Mouse (Mus musculus): ENCODE measurements at regions not wholly inside any gene's neighbourhood (a gene's known extent, or its start where the extent isn't known, plus 50 kb on each side); places are given as distances from the start of the nearest gene placed in this dataset.

DNA sequence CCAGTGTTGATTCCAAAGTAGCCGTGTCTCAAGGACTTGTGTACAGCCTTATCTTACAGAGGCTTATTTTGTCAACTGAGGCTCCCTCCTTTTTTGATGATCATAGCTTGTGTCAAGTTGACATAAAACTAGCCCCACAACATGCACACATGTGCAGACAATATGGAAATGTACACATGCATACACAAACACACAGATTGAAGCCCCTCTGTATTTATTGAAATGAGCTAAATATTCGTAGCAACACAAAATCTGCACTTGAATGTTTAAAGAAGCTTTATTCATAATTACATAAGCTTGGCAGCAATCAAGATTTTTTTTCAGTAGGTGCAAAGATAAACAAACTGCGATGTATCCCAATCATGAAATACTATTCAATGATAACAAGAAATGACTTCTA is 253.5 kb downstream of the Ube2cbp start:
- no peak overlapping the region for H3ac ChIP-seq (ENCODE audit: control insufficient read depth, insufficient read length, low read depth)
- TF ChIP-seq USF1 (IDR thresholded peaks at IDR 0.05; ENCODE audit: low read depth), result no peak
- TF ChIP-seq MYOG (IDR thresholded peaks at IDR 0.05; ENCODE audit: control insufficient read depth, extremely low read depth, insufficient read length), result no peak
- TF ChIP-seq FOSL1 (IDR thresholded peaks at IDR 0.05; ENCODE audit: insufficient read depth, low read length, poor library complexity, severe bottlenecking), result no peak
- no peaks in the 10 kb centered on the region for H3K27me3 ChIP-seq (ENCODE audit: control insufficient read depth, insufficient read depth, insufficient read length)
- no peaks in the 10 kb centered on the region for H3K79me3 ChIP-seq (ENCODE audit: low read depth)
- H3K36me3 ChIP-seq (ENCODE audit: control insufficient read depth, insufficient read depth), result no peaks in the 10 kb centered on the region
- H3K79me2 ChIP-seq (ENCODE audit: control insufficient read depth, insufficient read depth), result no peaks in the 10 kb centered on the region
- no peak overlapping the region for H3K4me3 ChIP-seq (ENCODE audit: insufficient read depth, poor library complexity, severe bottlenecking)

DNA sequence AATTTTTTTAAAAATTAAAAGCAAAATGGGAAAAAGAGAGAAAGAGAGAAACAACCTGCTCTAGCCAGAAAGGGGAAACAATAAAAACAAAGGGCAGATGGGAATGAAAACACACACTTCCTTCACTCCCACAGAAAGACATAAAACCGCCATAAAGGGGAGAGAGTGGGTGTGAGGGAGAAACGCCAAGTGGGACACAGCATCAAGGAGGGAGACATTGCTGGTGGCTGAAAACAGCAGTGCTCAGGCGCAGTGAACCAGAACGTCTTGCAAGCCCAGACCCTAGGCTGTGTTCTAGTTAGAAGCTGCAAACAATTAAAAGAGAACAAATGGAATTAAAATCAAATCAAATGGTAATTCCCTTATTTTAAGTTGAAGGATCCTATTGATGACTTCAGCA is 245.1 kb downstream of the Ube2cbp start:
- no peak overlapping the region for H3K4me3 ChIP-seq (ENCODE audit: insufficient read depth, poor library complexity, severe bottlenecking)
- H3ac ChIP-seq (ENCODE audit: control insufficient read depth, insufficient read length, low read depth), result no peak overlapping the region
- H3K79me2 ChIP-seq (ENCODE audit: control insufficient read depth, insufficient read depth), result no peaks in the 10 kb centered on the region
- no peaks in the 10 kb centered on the region for H3K36me3 ChIP-seq (ENCODE audit: control insufficient read depth, insufficient read depth)
- H3K27me3 ChIP-seq (ENCODE audit: control insufficient read depth, insufficient read depth, insufficient read length), result no peaks in the 10 kb centered on the region
- H3K79me3 ChIP-seq (ENCODE audit: low read depth), result no peaks in the 10 kb centered on the region
- TF ChIP-seq MYOD1 (IDR thresholded peaks at IDR 0.05; ENCODE audit: control insufficient read depth, insufficient read length, low read depth) (no peak), FOSL1 (IDR thresholded peaks at IDR 0.05; ENCODE audit: insufficient read depth, low read length, poor library complexity, severe bottlenecking) (no peak), CTCF (IDR thresholded peaks at IDR 0.05; ENCODE audit: control insufficient read depth, insufficient read depth, insufficient read length) (no peak), USF1 (IDR thresholded peaks at IDR 0.05; ENCODE audit: low read depth) (no peak), MYOG (IDR thresholded peaks at IDR 0.05; ENCODE audit: control insufficient read depth, extremely low read depth, insufficient read length) (no peak), MAX (IDR thresholded peaks at IDR 0.05) (no peak), CEBPB (IDR thresholded peaks at IDR 0.05; ENCODE audit: low read depth) (no peak)

- Histone ChIP-seq H3K79me3 (ENCODE audit: low read depth) (no peaks in the 10 kb centered on the region), H3K36me3 (ENCODE audit: control insufficient read depth, insufficient read depth) (no peaks in the 10 kb centered on the region), H3K27me3 (ENCODE audit: control insufficient read depth, insufficient read depth, insufficient read length) (no peaks in the 10 kb centered on the region), H3ac (ENCODE audit: control insufficient read depth, insufficient read length, low read depth) (no peak overlapping the region), H3K4me3 (ENCODE audit: insufficient read depth, poor library complexity, severe bottlenecking) (no peak overlapping the region), H3K79me2 (ENCODE audit: control insufficient read depth, insufficient read depth) (no peaks in the 10 kb centered on the region)
- no peak for TF ChIP-seq CTCF (IDR thresholded peaks at IDR 0.05; ENCODE audit: control insufficient read depth, insufficient read depth, insufficient read length)
- TF ChIP-seq CEBPB (IDR thresholded peaks at IDR 0.05; ENCODE audit: low read depth), result no peak
- no peak for TF ChIP-seq MYOG (IDR thresholded peaks at IDR 0.05; ENCODE audit: control insufficient read depth, extremely low read depth, insufficient read length)
- no peak for TF ChIP-seq MAX (IDR thresholded peaks at IDR 0.05)
- TF ChIP-seq MYOD1 (IDR thresholded peaks at IDR 0.05; ENCODE audit: control insufficient read depth, insufficient read length, low read depth), result no peak
- TF ChIP-seq FOSL1 (IDR thresholded peaks at IDR 0.05; ENCODE audit: insufficient read depth, low read length, poor library complexity, severe bottlenecking), result no peak
- TF ChIP-seq USF1 (IDR thresholded peaks at IDR 0.05; ENCODE audit: low read depth), result no peak
These were observed 240.2 kb downstream of the Ube2cbp start for GRCm38 (mm10) chr9:86224530-86224929.

- TF ChIP-seq CEBPB (IDR thresholded peaks at IDR 0.05; ENCODE audit: low read depth), result no peak
- no peak for TF ChIP-seq MAX (IDR thresholded peaks at IDR 0.05)
- no peak for TF ChIP-seq USF1 (IDR thresholded peaks at IDR 0.05; ENCODE audit: low read depth)
- Histone ChIP-seq H3K36me3 (ENCODE audit: control insufficient read depth, insufficient read depth) (no peaks in the 10 kb centered on the region), H3K79me3 (ENCODE audit: low read depth) (no peaks in the 10 kb centered on the region), H3K79me2 (ENCODE audit: control insufficient read depth, insufficient read depth) (no peaks in the 10 kb centered on the region), H3K27me3 (ENCODE audit: control insufficient read depth, insufficient read depth, insufficient read length) (no peaks in the 10 kb centered on the region), H3K4me3 (ENCODE audit: insufficient read depth, poor library complexity, severe bottlenecking) (no peak overlapping the region), H3ac (ENCODE audit: control insufficient read depth, insufficient read length, low read depth) (no peak overlapping the region)
These were observed 233.9 kb downstream of the Ube2cbp start for GRCm38 (mm10) chr9:86230673-86231350.

- Histone ChIP-seq H3ac (ENCODE audit: control insufficient read depth, insufficient read length, low read depth) (no peak overlapping the region), H3K36me3 (ENCODE audit: control insufficient read depth, insufficient read depth) (no peaks in the 10 kb centered on the region), H3K4me3 (ENCODE audit: insufficient read depth, poor library complexity, severe bottlenecking) (no peak overlapping the region), H3K79me2 (ENCODE audit: control insufficient read depth, insufficient read depth) (no peaks in the 10 kb centered on the region), H3K27me3 (ENCODE audit: control insufficient read depth, insufficient read depth, insufficient read length) (no peaks in the 10 kb centered on the region), H3K79me3 (ENCODE audit: low read depth) (no peaks in the 10 kb centered on the region)
- TF ChIP-seq USF1 (IDR thresholded peaks at IDR 0.05; ENCODE audit: low read depth), result no peak
- TF ChIP-seq MYOG (IDR thresholded peaks at IDR 0.05; ENCODE audit: control insufficient read depth, extremely low read depth, insufficient read length), result no peak
- TF ChIP-seq CTCF (IDR thresholded peaks at IDR 0.05; ENCODE audit: control insufficient read depth, insufficient read depth, insufficient read length), result no peak
- no peak for TF ChIP-seq MYOD1 (IDR thresholded peaks at IDR 0.05; ENCODE audit: control insufficient read depth, insufficient read length, low read depth)
- TF ChIP-seq CEBPB (IDR thresholded peaks at IDR 0.05; ENCODE audit: low read depth), result no peak
- no peak for TF ChIP-seq FOSL1 (IDR thresholded peaks at IDR 0.05; ENCODE audit: insufficient read depth, low read length, poor library complexity, severe bottlenecking)
- TF ChIP-seq MAX (IDR thresholded peaks at IDR 0.05), result no peak
These were observed 233.1 kb downstream of the Ube2cbp start for GRCm38 (mm10) chr9:86231692-86232091.

DNA sequence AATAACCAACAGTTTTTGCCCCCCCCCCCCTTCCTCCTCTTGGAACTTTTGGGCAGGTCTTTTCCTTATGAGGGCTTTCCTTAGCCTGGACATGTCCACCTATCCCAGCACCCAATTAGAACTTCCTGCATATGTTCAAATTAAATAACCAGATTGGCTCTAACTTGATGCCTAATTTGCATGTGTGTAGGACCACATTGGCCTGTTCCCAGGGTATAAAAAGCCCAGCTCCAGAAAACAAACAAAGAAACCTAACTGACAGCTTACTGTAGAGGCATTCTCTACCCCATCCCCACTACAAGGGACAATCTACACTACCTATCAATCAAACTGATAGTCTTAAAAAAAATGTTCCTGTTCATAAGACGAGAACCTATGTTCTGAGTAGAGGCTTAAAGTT is 232.6 kb downstream of the Ube2cbp start:
- Histone ChIP-seq H3K4me3 (ENCODE audit: insufficient read depth, poor library complexity, severe bottlenecking) (no peak overlapping the region), H3ac (ENCODE audit: control insufficient read depth, insufficient read length, low read depth) (no peak overlapping the region), H3K36me3 (ENCODE audit: control insufficient read depth, insufficient read depth) (no peaks in the 10 kb centered on the region), H3K79me2 (ENCODE audit: control insufficient read depth, insufficient read depth) (no peaks in the 10 kb centered on the region), H3K27me3 (ENCODE audit: control insufficient read depth, insufficient read depth, insufficient read length) (no peaks in the 10 kb centered on the region), H3K79me3 (ENCODE audit: low read depth) (no peaks in the 10 kb centered on the region)
- TF ChIP-seq USF1 (IDR thresholded peaks at IDR 0.05; ENCODE audit: low read depth) (no peak), MAX (IDR thresholded peaks at IDR 0.05) (no peak), MYOD1 (IDR thresholded peaks at IDR 0.05; ENCODE audit: control insufficient read depth, insufficient read length, low read depth) (no peak)
